Mouse (Mus musculus) myocyte (in vitro differentiated cells): Measurements from ENCODE around the gene Bco2. TPM values are rescaled to one million over a fixed set of nuclear protein-coding genes. Genes with fewer than 3 reads are reported as not detected.
A peak's percentile ranks its signal among the peaks of the same experiment; 100 is the strongest.

Experiments
- H3K27me3 ChIP-seq: one replicate; pipeline ENCODE4 v1.6.1; 2011; ENCODE audit not compliant: control insufficient read depth, insufficient read depth, insufficient read length
- H3K36me3 ChIP-seq: one replicate; pipeline ENCODE4 v1.6.1; 2011; ENCODE audit not compliant: control insufficient read depth, insufficient read depth
- H3K4me2 ChIP-seq: one replicate; pipeline ENCODE4 v1.6.1; 2011; ENCODE audit warnings: low read depth, control low read depth
- H3K4me3 ChIP-seq: one replicate; pipeline ENCODE4 v1.5.1; 2011; ENCODE audit warnings: mild to moderate bottlenecking, control low read depth, moderate library complexity
- H3K79me2 ChIP-seq: one replicate; pipeline ENCODE4 v1.6.1; 2011; ENCODE audit not compliant: control insufficient read depth, insufficient read depth
- H3ac ChIP-seq: one replicate; pipeline ENCODE4 v1.6.1; 2011; ENCODE audit not compliant: control insufficient read depth, insufficient read length
- CEBPB ChIP-seq: IDR thresholded peaks from 2 replicates; pipeline ENCODE4 v1.6.1; 2011; ENCODE audit warnings: mild to moderate bottlenecking, moderate library complexity; ENCODE audit not compliant: poor library complexity, insufficient read depth, severe bottlenecking
- E2F4 ChIP-seq: IDR thresholded peaks from one replicate; pipeline ENCODE4 v1.6.1; 2011; ENCODE audit warnings: mild to moderate bottlenecking, control low read depth, moderate library complexity; ENCODE audit not compliant: insufficient read depth
- MAX ChIP-seq: IDR thresholded peaks from one replicate; pipeline ENCODE4 v1.6.1; 2011; ENCODE audit warnings: low read depth, mild to moderate bottlenecking, control low read depth
- MYOD1 ChIP-seq, 3 experiments: IDR thresholded peaks; one replicate each; pipeline ENCODE4 v1.6.1; 2011; ENCODE audit warnings: control low read depth in 2 of 3, low read depth in 2 of 3, mild to moderate bottlenecking in 2 of 3, moderate library complexity in 1 of 3; ENCODE audit not compliant: insufficient read length in 2 of 3, control insufficient read depth in 1 of 3
- MYOG ChIP-seq, 3 experiments: IDR thresholded peaks; one replicate each; pipeline ENCODE4 v1.6.1; 2011; ENCODE audit warnings: control low read depth in 2 of 3, low read depth in 2 of 3, mild to moderate bottlenecking in 2 of 3; ENCODE audit not compliant: insufficient read length in 2 of 3, control insufficient read depth in 1 of 3, insufficient read depth in 1 of 3
- POLR2A ChIP-seq: IDR thresholded peaks from one replicate; pipeline ENCODE4 v1.6.1; 2011; ENCODE audit warnings: low read depth, mild to moderate bottlenecking, control low read depth, moderate library complexity; ENCODE audit not compliant: insufficient read length
- POLR2AphosphoS2 ChIP-seq: IDR thresholded peaks from one replicate; pipeline ENCODE4 v1.6.1; 2011; ENCODE audit warnings: low read depth, control low read depth; ENCODE audit not compliant: insufficient read length
- REST ChIP-seq: IDR thresholded peaks from one replicate; pipeline ENCODE4 v1.6.1; 2011; ENCODE audit warnings: mild to moderate bottlenecking, control low read depth, moderate library complexity; ENCODE audit not compliant: insufficient read depth, insufficient read length
- SRF ChIP-seq: IDR thresholded peaks from one replicate; pipeline ENCODE4 v1.6.1; 2011; ENCODE audit warnings: low read depth; ENCODE audit not compliant: control insufficient read depth, insufficient read length
- TCF12 ChIP-seq: IDR thresholded peaks from one replicate; pipeline ENCODE4 v1.6.1; 2011; ENCODE audit warnings: mild to moderate bottlenecking, control low read depth; ENCODE audit not compliant: poor library complexity, insufficient read depth, severe bottlenecking
- TCF3 ChIP-seq: IDR thresholded peaks from one replicate; pipeline ENCODE4 v1.6.1; 2011; ENCODE audit warnings: low read depth, control low read depth; ENCODE audit not compliant: insufficient read length
- USF1 ChIP-seq: IDR thresholded peaks from one replicate; pipeline ENCODE4 v1.6.1; 2011; ENCODE audit warnings: low read depth, mild to moderate bottlenecking, control low read depth, moderate library complexity
- polyA plus RNA-seq: library from polyadenylated mRNA; unstranded; fragments of >200 nt; fragmentation: generic; extraction: Trizol; gene quantifications from one replicate; pipeline ENCODE4 v1.2.1, GENCODE M21; 2012; ENCODE audit warnings: missing spikeins

The Bco2 gene
- polyA plus RNA-seq: 0.02 TPM

- Histone ChIP-seq H3K4me2 (peak within 1 kb of the TSS; percentile 74), H3ac (no peak within 1 kb of the TSS), H3K4me3 (peak within 1 kb of the TSS; percentile 11), H3K79me2 (no peaks in the 10 kb centered on the region), H3K36me3 (no peaks in the 10 kb centered on the region), H3K27me3 (no peaks in the 10 kb centered on the region)
- no peak for TF ChIP-seq POLR2AphosphoS2
- no peak for TF ChIP-seq POLR2A
- no peak for TF ChIP-seq SRF
- TF ChIP-seq E2F4: no peak
- TF ChIP-seq REST: no peak
- TF ChIP-seq TCF3: no peak
- TF ChIP-seq MAX: no peak
- no peak for TF ChIP-seq USF1
- no peak for TF ChIP-seq MYOD1 (IDR thresholded peaks at IDR 0.05; ENCODE audit: control insufficient read depth in 1 of 3, insufficient read length in 2 of 3, low read depth in 2 of 3)
- no peak for TF ChIP-seq MYOG (IDR thresholded peaks at IDR 0.05; ENCODE audit: control insufficient read depth in 1 of 3, insufficient read depth in 1 of 3, insufficient read length in 2 of 3, low read depth in 2 of 3)
- TF ChIP-seq TCF12: no peak
- TF ChIP-seq CEBPB: no peak
These were observed at the start of gene Bco2 for GRCm38 (mm10) chr9:50555094-50555446. TSS of gene Bco2 (minus strand) at chr9:50555181.

GRCm38 (mm10) chr9:50604338-50604737 lies 49.4 kb upstream of the Bco2 start:
- peaks cover 41% of the 10 kb centered on the region for H3K36me3 ChIP-seq
- H3ac ChIP-seq: peak overlapping the region; percentile 86
- peak overlapping the region; percentile 70 for H3K4me2 ChIP-seq
- TF ChIP-seq MYOG (IDR thresholded peaks at IDR 0.05; ENCODE audit: control insufficient read depth in 1 of 3, insufficient read depth in 1 of 3, insufficient read length in 2 of 3, low read depth in 2 of 3) (no peak), TCF3 (no peak), TCF12 (no peak), POLR2AphosphoS2 (no peak), USF1 (no peak), E2F4 (no peak), REST (no peak), POLR2A (no peak), MAX (no peak), MYOD1 (IDR thresholded peaks at IDR 0.05; ENCODE audit: control insufficient read depth in 1 of 3, insufficient read length in 2 of 3, low read depth in 2 of 3) (no peak), SRF (no peak), CEBPB (no peak)
- peak overlapping the region; percentile 85 for H3K4me3 ChIP-seq
- no peaks in the 10 kb centered on the region for H3K27me3 ChIP-seq
- peaks cover 39% of the 10 kb centered on the region for H3K79me2 ChIP-seq

GRCm38 (mm10) chr9:50603998-50604324 lies 49.0 kb upstream of the Bco2 start:
- Histone ChIP-seq H3K79me2 (peaks cover 39% of the 10 kb centered on the region), H3ac (peak overlapping the region; percentile 86), H3K4me2 (peak overlapping the region; percentile 70), H3K4me3 (peak overlapping the region; percentile 85), H3K36me3 (peaks cover 40% of the 10 kb centered on the region), H3K27me3 (no peaks in the 10 kb centered on the region)
- TF ChIP-seq REST (no peak), MYOG (IDR thresholded peaks at IDR 0.05; ENCODE audit: control insufficient read depth in 1 of 3, insufficient read depth in 1 of 3, insufficient read length in 2 of 3, low read depth in 2 of 3) (peak in 2 of 3 experiments; percentile 1 to 2), E2F4 (no peak), SRF (no peak), POLR2AphosphoS2 (no peak), TCF3 (no peak), CEBPB (no peak)

GRCm38 (mm10) chr9:50603189-50603997 lies 48.4 kb upstream of the Bco2 start, which contains the start of the genes Sdhd and Timm8b:
TSS of gene Sdhd (minus strand) at chr9:50603812.
TSS of gene Timm8b (plus strand) at chr9:50603910.
- H3K36me3 ChIP-seq: peaks cover 40% of the 10 kb centered on the region
- H3ac ChIP-seq: peak within 1 kb of the TSS; percentile 86
- peak within 1 kb of the TSS; percentile 85 for H3K4me3 ChIP-seq
- no peak for TF ChIP-seq REST
- no peak for TF ChIP-seq TCF12
- TF ChIP-seq POLR2A: peak; percentile 100
- TF ChIP-seq USF1: no peak
- peak; percentile 98 for TF ChIP-seq POLR2AphosphoS2
- no peak for TF ChIP-seq SRF
- 0 out of 2 replicates have a peak, but pooled peaks have one; percentile 61 for TF ChIP-seq CEBPB
- peak; percentile 58 for TF ChIP-seq E2F4
- TF ChIP-seq TCF3: no peak
- TF ChIP-seq MYOG (IDR thresholded peaks at IDR 0.05; ENCODE audit: control insufficient read depth in 1 of 3, insufficient read depth in 1 of 3, insufficient read length in 2 of 3, low read depth in 2 of 3): no peak
- TF ChIP-seq MAX: no peak
- no peak for TF ChIP-seq MYOD1 (IDR thresholded peaks at IDR 0.05; ENCODE audit: control insufficient read depth in 1 of 3, insufficient read length in 2 of 3, low read depth in 2 of 3)
- peaks cover 39% of the 10 kb centered on the region for H3K79me2 ChIP-seq
- peak within 1 kb of the TSS; percentile 94 for H3K4me2 ChIP-seq
- no peaks in the 10 kb centered on the region for H3K27me3 ChIP-seq
